Mouse (Mus musculus): ENCODE data around the gene Olfr878. TPM values are rescaled to one million over a fixed set of nuclear protein-coding genes. Genes with fewer than 3 reads are reported as not detected.

Olfr878 gene
- polyA plus RNA-seq, 1 experiment from 2014 or later: not detected

DNA sequence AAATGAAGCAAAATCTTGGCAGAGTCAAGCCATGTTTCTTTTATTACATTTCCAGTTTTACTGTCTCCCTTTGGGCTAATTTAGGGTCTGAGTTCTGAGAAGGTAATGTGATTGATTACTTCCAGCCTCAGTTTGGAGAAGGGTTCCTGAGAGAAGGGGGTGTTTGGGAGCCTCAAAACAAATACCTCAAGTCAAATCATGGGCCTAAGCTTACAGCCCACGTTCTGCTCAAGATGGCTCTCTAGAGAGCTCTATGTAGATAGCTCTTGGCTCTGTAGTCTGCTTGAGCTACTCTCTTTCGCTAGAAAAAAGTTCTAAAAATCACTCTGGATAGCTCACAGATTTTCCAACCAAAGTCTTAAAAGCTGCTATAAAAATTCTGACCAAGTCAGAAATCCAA, 7.8 kb downstream of the Olfr878 start:
- H3K4me3 ChIP-seq (ENCODE audit: low read depth, low read length): no peak overlapping the region
- no peak overlapping the region for H3K27ac ChIP-seq (ENCODE audit: low read length)
- WGBS (ENCODE audit: insufficient replicate concordance): 41% methylated on average over 2 of the region's 2 CpGs
- no peaks in the 10 kb centered on the region for H3K36me3 ChIP-seq (ENCODE audit: control insufficient read depth, insufficient read depth)
- H3K27me3 ChIP-seq (ENCODE audit: control insufficient read depth, insufficient read depth, low read depth, low read length): no peaks in the 10 kb centered on the region
- ATAC-seq (ENCODE audit: low read depth): no peak
- H3K4me2 ChIP-seq (ENCODE audit: low read depth, low read length): no peak overlapping the region
- H3K4me1 ChIP-seq (ENCODE audit: control insufficient read depth, low read depth, low read length): no peaks in the 10 kb centered on the region
- no peaks in the 10 kb centered on the region for H3K9me3 ChIP-seq (replicated peaks; ENCODE audit: control insufficient read depth, low read length)
- no peak overlapping the region for H3K9ac ChIP-seq (ENCODE audit: low read depth, low read length)

GRCm38 (mm10) chr9:37926019-37927013, 8.7 kb downstream of the Olfr878 start:
- no peaks in the 10 kb centered on the region for H3K36me3 ChIP-seq (ENCODE audit: control insufficient read depth, insufficient read depth)
- no peak overlapping the region for H3K4me2 ChIP-seq (ENCODE audit: low read depth, low read length)
- no peaks in the 10 kb centered on the region for H3K4me1 ChIP-seq (ENCODE audit: control insufficient read depth, low read depth, low read length)
- no peaks in the 10 kb centered on the region for H3K27me3 ChIP-seq (ENCODE audit: control insufficient read depth, insufficient read depth, low read depth, low read length)
- no peak overlapping the region for H3K27ac ChIP-seq (ENCODE audit: low read length)
- WGBS (ENCODE audit: insufficient replicate concordance): 41% methylated on average over 3 of the region's 3 CpGs
- no peak overlapping the region for H3K4me3 ChIP-seq (ENCODE audit: low read depth, low read length)
- no peak overlapping the region for H3K9ac ChIP-seq (ENCODE audit: low read depth, low read length)
- H3K9me3 ChIP-seq (replicated peaks; ENCODE audit: control insufficient read depth, low read length): no peaks in the 10 kb centered on the region
- ATAC-seq (ENCODE audit: low read depth): no peak

DNA sequence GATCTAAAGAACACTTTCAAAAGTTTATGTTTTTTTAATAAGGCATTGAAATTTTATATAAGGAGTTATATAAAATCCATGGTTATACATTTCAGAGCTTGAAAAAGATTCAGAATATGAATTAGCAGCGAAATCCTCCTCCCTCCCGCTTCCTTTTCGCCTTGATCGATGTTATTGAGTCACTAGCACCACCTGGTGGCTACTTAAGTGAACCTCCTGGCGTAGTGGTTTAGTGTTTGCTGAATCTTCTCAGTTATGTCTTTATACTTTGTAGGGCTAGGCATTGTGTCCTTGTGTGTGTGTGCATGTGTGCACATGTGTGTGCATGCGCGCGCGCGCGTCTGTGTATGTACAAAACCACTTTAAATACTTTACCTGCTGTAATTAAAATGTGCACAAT, 14.9 kb downstream of the Olfr878 start:
- 4% methylated on average over 11 of the region's 11 CpGs for WGBS (ENCODE audit: insufficient replicate concordance)
- Histone ChIP-seq H3K4me1 (ENCODE audit: control insufficient read depth, low read depth, low read length) (no peaks in the 10 kb centered on the region), H3K27me3 (ENCODE audit: control insufficient read depth, insufficient read depth, low read depth, low read length) (no peaks in the 10 kb centered on the region)

GRCm38 (mm10) chr9:37934146-37934545, 16.5 kb downstream of the Olfr878 start:
- Histone ChIP-seq H3K9ac (ENCODE audit: low read depth, low read length) (no peak overlapping the region), H3K4me2 (ENCODE audit: low read depth, low read length) (no peak overlapping the region), H3K36me3 (ENCODE audit: control insufficient read depth, insufficient read depth) (no peaks in the 10 kb centered on the region), H3K4me1 (ENCODE audit: control insufficient read depth, low read depth, low read length) (no peaks in the 10 kb centered on the region), H3K4me3 (ENCODE audit: low read depth, low read length) (no peak overlapping the region), H3K27me3 (ENCODE audit: control insufficient read depth, insufficient read depth, low read depth, low read length) (no peaks in the 10 kb centered on the region), H3K27ac (ENCODE audit: low read length) (no peak overlapping the region), H3K9me3 (replicated peaks; ENCODE audit: control insufficient read depth, low read length) (no peaks in the 10 kb centered on the region)
- no peak for ATAC-seq (ENCODE audit: low read depth)

More for the DNA sequence above, 14.9 kb downstream of the Olfr878 start:
- Histone ChIP-seq H3K4me2 (ENCODE audit: low read depth, low read length) (no peak overlapping the region), H3K9me3 (replicated peaks; ENCODE audit: control insufficient read depth, low read length) (no peaks in the 10 kb centered on the region), H3K9ac (ENCODE audit: low read depth, low read length) (no peak overlapping the region), H3K36me3 (ENCODE audit: control insufficient read depth, insufficient read depth) (no peaks in the 10 kb centered on the region), H3K4me3 (ENCODE audit: low read depth, low read length) (no peak overlapping the region), H3K27ac (ENCODE audit: low read length) (no peak overlapping the region)
- no peak for ATAC-seq (ENCODE audit: low read depth)

GRCm38 (mm10) chr9:37941167-37941566, 23.5 kb downstream of the Olfr878 start:
- no peaks in the 10 kb centered on the region for H3K27me3 ChIP-seq (ENCODE audit: control insufficient read depth, insufficient read depth, low read depth, low read length)
- no peak overlapping the region for H3K27ac ChIP-seq (ENCODE audit: low read length)
- H3K4me2 ChIP-seq (ENCODE audit: low read depth, low read length): no peak overlapping the region
- H3K9me3 ChIP-seq (replicated peaks; ENCODE audit: control insufficient read depth, low read length): no peaks in the 10 kb centered on the region
- no peak for ATAC-seq (ENCODE audit: low read depth)
- no peak overlapping the region for H3K4me3 ChIP-seq (ENCODE audit: low read depth, low read length)
- no peaks in the 10 kb centered on the region for H3K4me1 ChIP-seq (ENCODE audit: control insufficient read depth, low read depth, low read length)
- WGBS (ENCODE audit: insufficient replicate concordance): 86% methylated on average over 2 of the region's 2 CpGs
- no peak overlapping the region for H3K9ac ChIP-seq (ENCODE audit: low read depth, low read length)
- H3K36me3 ChIP-seq (ENCODE audit: control insufficient read depth, insufficient read depth): no peaks in the 10 kb centered on the region

Other genes starting within 250 kb of the Olfr878 start
- gene Panx3, start 248.6 kb upstream of the Olfr878 start, polyA plus RNA-seq (2015; fragmentation: Nextera tagmentation; extraction: Ambion mirVana): not detected in 2 replicates
- not detected in 2 replicates for gene Olfr160, start 201.6 kb upstream of the Olfr878 start, polyA plus RNA-seq (2015; fragmentation: Nextera tagmentation; extraction: Ambion mirVana)
- gene Olfr874, start 172.7 kb upstream of the Olfr878 start, polyA plus RNA-seq (2015; fragmentation: Nextera tagmentation; extraction: Ambion mirVana): not detected in 2 replicates
- not detected in 2 replicates for gene Olfr875, start 146.0 kb upstream of the Olfr878 start, polyA plus RNA-seq (2015; fragmentation: Nextera tagmentation; extraction: Ambion mirVana)
- gene Olfr876, start 114.8 kb upstream of the Olfr878 start, polyA plus RNA-seq (2015; fragmentation: Nextera tagmentation; extraction: Ambion mirVana): not detected in 2 replicates
- not detected in 2 replicates for gene Olfr877, start 63.6 kb upstream of the Olfr878 start, polyA plus RNA-seq (2015; fragmentation: Nextera tagmentation; extraction: Ambion mirVana)
- not detected in 2 replicates for gene Olfr145, start 21.1 kb upstream of the Olfr878 start, polyA plus RNA-seq (2015; fragmentation: Nextera tagmentation; extraction: Ambion mirVana)
- not detected in 2 replicates for gene Olfr881, start 74.0 kb downstream of the Olfr878 start, polyA plus RNA-seq (2015; fragmentation: Nextera tagmentation; extraction: Ambion mirVana)
- not detected in 2 replicates for gene Olfr883, start 108.0 kb downstream of the Olfr878 start, polyA plus RNA-seq (2015; fragmentation: Nextera tagmentation; extraction: Ambion mirVana)
- gene Olfr884, start 128.7 kb downstream of the Olfr878 start, polyA plus RNA-seq (2015; fragmentation: Nextera tagmentation; extraction: Ambion mirVana): not detected in 2 replicates
- not detected in 2 replicates for gene Olfr885, start 143.5 kb downstream of the Olfr878 start, polyA plus RNA-seq (2015; fragmentation: Nextera tagmentation; extraction: Ambion mirVana)
- not detected in 2 replicates for gene Olfr887, start 166.2 kb downstream of the Olfr878 start, polyA plus RNA-seq (2015; fragmentation: Nextera tagmentation; extraction: Ambion mirVana)
- gene Olfr888, start 190.3 kb downstream of the Olfr878 start, polyA plus RNA-seq (2015; fragmentation: Nextera tagmentation; extraction: Ambion mirVana): not detected in 2 replicates
- gene Olfr889, start 197.4 kb downstream of the Olfr878 start, polyA plus RNA-seq (2015; fragmentation: Nextera tagmentation; extraction: Ambion mirVana): 0.06 and 0.12 TPM in 2 replicates
- not detected in 2 replicates for gene Olfr890, start 224.7 kb downstream of the Olfr878 start, polyA plus RNA-seq (2015; fragmentation: Nextera tagmentation; extraction: Ambion mirVana)